Mouse (Mus musculus) embryonic facial prominence, embryonic 13.5 days (tissue): ENCODE data around the gene Lcp1. TPM values are rescaled to one million over a fixed set of nuclear protein-coding genes. Genes with fewer than 3 reads are reported as not detected.

ENCODE experiments used
- ATAC-seq: fragments of 200-750 bp; cut with Nextera tagmentation; 2 replicates; pipeline ENCODE4 v1.8.0; 2017; ENCODE audit warnings: low read depth; ENCODE audit not compliant: insufficient number of reproducible peaks, insufficient read depth, low FRiP score, low TSS enrichment
- H3K27ac ChIP-seq: fragments of 300-500 bp; sonication (generic); 2 replicates; pipeline ENCODE4 v1.5.1; 2015; ENCODE audit warnings: moderate library complexity, mild to moderate bottlenecking, inconsistent platforms
- H3K27me3 ChIP-seq: fragments of 300-500 bp; sonication (generic); 2 replicates; pipeline ENCODE4 v1.6.1; 2015; ENCODE audit warnings: mild to moderate bottlenecking, inconsistent platforms
- H3K36me3 ChIP-seq: fragments of 300-500 bp; sonication (generic); 2 replicates; pipeline ENCODE4 v1.6.1; 2015; ENCODE audit warnings: mild to moderate bottlenecking, inconsistent platforms
- H3K4me1 ChIP-seq: fragments of 300-500 bp; sonication (generic); 2 replicates; pipeline ENCODE4 v1.6.1; 2015; ENCODE audit warnings: inconsistent platforms
- H3K4me2 ChIP-seq: fragments of 300-500 bp; sonication (generic); 2 replicates; pipeline ENCODE4 v1.6.1; 2015; ENCODE audit warnings: moderate library complexity, mild to moderate bottlenecking, inconsistent platforms
- H3K4me3 ChIP-seq: fragments of 300-500 bp; sonication (generic); 2 replicates; pipeline ENCODE4 v1.5.1; 2015; ENCODE audit warnings: mild to moderate bottlenecking, inconsistent platforms
- H3K9ac ChIP-seq: fragments of 300-500 bp; sonication (generic); 2 replicates; pipeline ENCODE4 v1.6.1; 2015; ENCODE audit warnings: mild to moderate bottlenecking, inconsistent platforms
- H3K9me3 ChIP-seq: fragments of 300-500 bp; sonication (generic); 2 replicates; pipeline ENCODE4 v1.6.1; 2016; ENCODE audit warnings: inconsistent platforms
- WGBS: fragments of 180-500 bp; shearing (Covaris S2); methylation state at CpG from one replicate; pipeline ENCODE4 v1.1.7; 2015; ENCODE audit warnings: mixed read lengths; 5-methylcytosine and 5-hydroxymethylcytosine counted together
- microRNA-seq: library from miRNA; unstranded; fragments of <30 nt; microRNA quantifications from one replicate; pipeline ENCODE4, GENCODE M21; 2016
- polyA plus RNA-seq: library from polyadenylated mRNA; unstranded; fragments of >200 nt; fragmentation: Nextera tagmentation; extraction: Ambion mirVana; gene quantifications from 2 replicates; pipeline ENCODE4 v1.2.1, GENCODE M21; 2015

The Lcp1 gene
- polyA plus RNA-seq, 1 experiment from 2014 or later, result 24.9 TPM

DNA sequence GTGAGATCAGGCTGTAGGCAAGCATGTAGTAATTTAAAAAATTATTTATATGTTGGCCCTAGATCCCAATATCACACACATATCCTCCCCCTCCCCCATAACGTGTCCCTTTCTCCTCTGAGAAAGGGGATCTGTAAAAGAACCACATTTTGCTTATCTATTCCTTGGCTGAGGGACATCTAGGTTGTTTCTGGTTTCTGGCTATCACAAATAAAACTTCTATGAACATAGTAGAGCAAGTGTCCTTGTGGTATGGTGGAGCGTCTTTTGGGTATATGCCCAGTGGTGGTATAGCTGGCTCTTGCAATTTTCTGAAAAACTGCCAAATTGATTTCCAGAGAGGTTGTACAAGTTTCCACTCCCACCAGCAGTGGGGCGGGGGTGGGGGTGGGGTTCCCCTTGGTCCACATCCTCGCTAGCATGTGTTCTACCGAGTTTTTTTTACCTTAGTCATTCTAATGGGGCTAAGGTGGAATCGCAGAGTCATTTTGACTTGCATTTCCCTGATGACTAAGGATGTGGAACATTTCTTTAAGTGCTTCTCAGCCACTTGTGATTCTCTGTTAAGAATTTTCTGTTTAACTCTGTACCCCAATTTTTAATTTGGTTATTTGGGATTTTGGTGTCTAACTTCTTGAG is 107.3 kb downstream of the Lcp1 start:
- ATAC-seq, result no peak
- H3K4me3 ChIP-seq, result no peak overlapping the region
- no peak overlapping the region for H3K4me2 ChIP-seq
- no peaks in the 10 kb centered on the region for H3K36me3 ChIP-seq
- H3K27ac ChIP-seq, result no peak overlapping the region
- no peaks in the 10 kb centered on the region for H3K9me3 ChIP-seq
- 0 out of 2 replicates have a peak, but pooled peaks cover 5% of the 10 kb centered on the region for H3K4me1 ChIP-seq
- 78% methylated on average over 6 of the region's 6 CpGs for WGBS
- H3K27me3 ChIP-seq, result no peaks in the 10 kb centered on the region
- H3K9ac ChIP-seq, result no peak overlapping the region

DNA sequence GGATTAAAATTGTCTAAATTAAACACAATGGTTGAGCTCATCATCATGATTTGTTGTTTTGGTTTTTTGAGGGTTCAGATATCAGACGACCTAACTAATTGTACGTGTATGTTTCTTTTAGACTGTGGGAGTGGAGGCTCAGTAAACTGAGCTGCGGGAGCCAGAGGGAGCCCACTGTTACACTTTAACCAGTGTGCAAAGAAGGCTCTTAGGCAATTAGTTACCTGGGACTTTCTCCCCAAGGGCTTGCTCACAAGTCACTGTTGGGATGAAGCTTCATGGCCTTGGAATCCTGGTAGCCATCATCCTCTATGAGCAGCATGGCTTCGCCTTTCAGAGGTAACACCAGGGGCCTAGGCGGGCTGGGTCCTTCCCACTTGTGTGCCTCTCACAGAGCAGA is 111.2 kb downstream of the Lcp1 start, which contains the start of gene Cpb2:
TSS of gene Cpb2 (plus strand) at position 201 of the 400 bp plus-strand sequence.
- Histone ChIP-seq H3K9me3 (no peaks in the 10 kb centered on the region), H3K27me3 (no peaks in the 10 kb centered on the region), H3K36me3 (no peaks in the 10 kb centered on the region), H3K4me1 (peaks cover 5% of the 10 kb centered on the region; the same call in 1 of the 2 replicates), H3K4me2 (no peak within 1 kb of the TSS), H3K27ac (no peak within 1 kb of the TSS), H3K9ac (no peak within 1 kb of the TSS), H3K4me3 (no peak within 1 kb of the TSS)
- ATAC-seq, result no peak
- 82% methylated on average over 5 of the region's 5 CpGs for WGBS

DNA sequence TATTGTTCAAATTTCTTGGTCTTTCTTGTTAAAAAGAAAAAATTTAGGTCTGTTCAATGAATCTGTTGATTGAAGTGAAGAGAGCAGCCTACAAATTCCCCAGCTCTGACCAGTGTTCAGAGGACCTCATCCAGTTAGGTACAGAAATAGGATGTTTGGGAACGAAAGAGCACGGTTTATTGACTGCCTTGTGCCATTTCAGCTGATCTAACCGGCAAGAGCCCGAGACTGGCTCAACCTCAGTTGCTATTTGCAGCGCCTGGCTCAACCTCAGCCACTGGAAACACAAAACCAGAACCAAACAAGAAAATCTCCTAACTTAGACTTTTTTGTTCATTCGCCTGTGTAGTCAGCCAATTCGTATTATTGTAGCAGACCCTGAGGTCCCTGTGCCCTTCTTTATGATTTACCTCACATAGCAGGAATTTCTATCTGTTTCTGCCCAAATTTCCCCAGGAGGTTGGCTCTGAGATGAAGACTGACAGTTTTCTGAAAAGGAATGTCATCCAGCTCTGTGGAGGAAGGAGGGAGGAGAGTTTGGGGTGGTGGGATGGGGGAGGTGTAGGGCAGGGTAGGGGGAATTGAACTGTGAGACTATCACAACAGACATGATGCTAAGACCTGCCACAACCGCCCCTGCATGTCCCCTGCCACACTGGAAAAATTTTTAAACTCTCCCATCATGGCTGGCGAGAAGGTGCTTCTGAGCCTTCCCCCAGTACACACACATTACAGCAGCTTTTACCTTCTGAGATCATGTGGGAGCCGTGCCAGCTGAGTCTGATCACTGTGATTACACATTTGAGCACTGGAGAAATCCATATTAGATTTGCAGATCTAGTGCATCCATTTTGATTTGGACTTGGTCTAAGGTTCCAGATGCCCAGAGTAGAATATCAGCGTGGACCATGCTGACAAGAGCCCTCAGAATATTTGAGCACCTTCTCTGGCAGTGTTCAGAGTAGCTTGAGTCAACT is 115.4 kb downstream of the Lcp1 start:
- no peak overlapping the region for H3K4me3 ChIP-seq
- 64% methylated on average over 11 of the region's 11 CpGs for WGBS
- H3K36me3 ChIP-seq, result no peaks in the 10 kb centered on the region
- H3K9me3 ChIP-seq, result no peaks in the 10 kb centered on the region
- H3K27me3 ChIP-seq, result no peaks in the 10 kb centered on the region
- no peak overlapping the region; the same call in 1 of the 2 replicates for H3K27ac ChIP-seq
- no peak overlapping the region for H3K4me2 ChIP-seq
- H3K9ac ChIP-seq, result no peak overlapping the region
- ATAC-seq, result no peak
- H3K4me1 ChIP-seq, result peaks cover 5% of the 10 kb centered on the region; the same call in 1 of the 2 replicates

DNA sequence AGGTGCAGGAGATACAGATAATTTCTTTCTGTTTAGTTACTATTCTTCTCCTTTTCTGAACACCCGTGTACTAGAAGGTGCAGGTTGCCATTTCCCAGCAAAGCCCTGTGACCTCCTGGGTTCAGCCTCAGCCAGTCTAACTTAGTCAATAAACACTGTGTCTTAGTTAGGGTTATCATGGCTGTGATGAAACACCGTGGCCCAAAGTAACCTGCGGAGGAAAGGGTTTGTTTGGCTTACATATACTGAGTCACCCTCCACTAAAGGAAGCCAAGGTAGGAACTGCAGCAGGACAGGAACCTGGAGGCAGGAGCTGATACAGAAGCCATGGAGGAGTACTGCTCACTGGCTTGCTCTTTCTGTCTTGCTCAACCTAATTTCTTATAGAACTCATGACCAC is 119.5 kb downstream of the Lcp1 start:
- peaks cover 5% of the 10 kb centered on the region; the same call in 1 of the 2 replicates for H3K4me1 ChIP-seq
- no peaks in the 10 kb centered on the region for H3K9me3 ChIP-seq
- no peak overlapping the region for H3K4me3 ChIP-seq
- no peak overlapping the region for H3K27ac ChIP-seq
- 88% methylated on average over 3 of the region's 3 CpGs for WGBS
- no peak overlapping the region for H3K4me2 ChIP-seq
- no peaks in the 10 kb centered on the region for H3K36me3 ChIP-seq
- ATAC-seq, result no peak
- H3K9ac ChIP-seq, result no peak overlapping the region
- no peaks in the 10 kb centered on the region for H3K27me3 ChIP-seq

DNA sequence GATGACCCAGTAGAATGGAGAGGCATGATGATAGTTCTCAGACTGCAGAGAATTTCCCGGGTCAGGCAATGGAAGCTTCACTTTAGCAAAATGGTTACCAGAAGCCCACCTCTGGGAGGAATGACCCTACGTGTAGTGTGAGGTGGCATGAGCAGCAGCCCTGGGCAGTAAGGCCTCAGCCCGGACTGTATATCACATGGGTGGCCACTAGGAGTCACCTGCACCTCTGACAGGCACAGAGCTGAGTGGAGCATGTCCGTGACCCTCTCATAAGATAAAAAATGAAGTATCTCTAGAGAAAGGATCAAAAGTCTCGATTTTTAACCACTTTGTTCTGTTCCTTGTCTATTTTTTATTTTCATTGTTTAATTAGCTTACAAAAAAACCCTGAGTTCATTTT is 125.6 kb downstream of the Lcp1 start:
- H3K9me3 ChIP-seq, result no peaks in the 10 kb centered on the region
- H3K4me1 ChIP-seq, result no peaks in the 10 kb centered on the region
- H3K9ac ChIP-seq, result no peak overlapping the region
- no peak for ATAC-seq
- no peak overlapping the region for H3K4me3 ChIP-seq
- no peak overlapping the region for H3K27ac ChIP-seq
- H3K27me3 ChIP-seq, result no peaks in the 10 kb centered on the region
- 45% methylated on average over 5 of the region's 5 CpGs for WGBS
- H3K36me3 ChIP-seq, result no peaks in the 10 kb centered on the region
- no peak overlapping the region for H3K4me2 ChIP-seq

DNA sequence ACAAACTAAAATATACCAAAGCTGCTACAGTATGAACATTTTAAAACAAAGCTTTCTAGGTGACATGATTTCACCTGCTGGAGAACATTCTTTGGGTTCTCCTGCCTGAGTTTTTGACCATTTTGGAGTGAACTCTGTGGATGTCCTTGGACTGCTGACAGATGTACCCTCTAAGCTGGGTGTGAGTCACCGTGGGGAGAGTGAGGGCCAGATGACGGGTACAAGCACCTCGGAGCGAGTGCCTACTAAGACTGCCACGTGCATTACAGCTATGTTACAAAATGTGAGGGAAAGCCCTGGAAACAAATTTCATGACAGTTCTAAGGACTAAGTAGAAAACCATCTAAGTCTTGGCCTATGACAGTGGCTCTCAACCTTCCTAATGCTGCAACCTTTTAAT is 138.6 kb downstream of the Lcp1 start:
- 87% methylated on average over 5 of the region's 5 CpGs for WGBS
- no peak overlapping the region for H3K27ac ChIP-seq
- H3K36me3 ChIP-seq, result no peaks in the 10 kb centered on the region
- no peaks in the 10 kb centered on the region for H3K4me1 ChIP-seq
- H3K27me3 ChIP-seq, result no peaks in the 10 kb centered on the region
- no peak overlapping the region for H3K4me2 ChIP-seq
- no peaks in the 10 kb centered on the region for H3K9me3 ChIP-seq
- no peak for ATAC-seq
- no peak overlapping the region for H3K9ac ChIP-seq
- H3K4me3 ChIP-seq, result no peak overlapping the region

DNA sequence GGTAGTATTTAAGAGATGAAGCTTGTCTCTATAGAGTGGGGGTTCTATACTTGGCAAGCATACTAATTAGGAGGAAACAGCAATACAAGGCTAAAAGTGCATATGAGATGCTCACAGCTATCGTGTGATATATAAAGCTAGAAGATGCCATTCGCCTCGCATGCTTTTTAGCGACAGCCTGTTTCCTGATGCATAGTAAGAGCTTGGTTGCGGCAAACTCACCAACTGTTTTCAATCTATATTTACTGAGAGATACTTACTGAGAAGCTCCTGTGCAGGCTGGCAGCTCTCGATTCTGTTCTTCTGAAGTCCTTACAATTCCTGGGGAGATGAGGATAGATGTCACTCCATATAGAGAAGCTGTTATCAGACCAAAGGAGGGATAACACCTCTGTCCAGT is 148.8 kb downstream of the Lcp1 start:
- no peaks in the 10 kb centered on the region for H3K27me3 ChIP-seq
- no peak overlapping the region for H3K4me3 ChIP-seq
- no peaks in the 10 kb centered on the region for H3K9me3 ChIP-seq
- 75% methylated on average over 6 of the region's 6 CpGs for WGBS
- no peak overlapping the region for H3K4me2 ChIP-seq
- no peak overlapping the region for H3K27ac ChIP-seq
- no peak for ATAC-seq
- peaks cover 3% of the 10 kb centered on the region; the same call in 1 of the 2 replicates for H3K4me1 ChIP-seq
- no peak overlapping the region for H3K9ac ChIP-seq
- no peaks in the 10 kb centered on the region for H3K36me3 ChIP-seq

DNA sequence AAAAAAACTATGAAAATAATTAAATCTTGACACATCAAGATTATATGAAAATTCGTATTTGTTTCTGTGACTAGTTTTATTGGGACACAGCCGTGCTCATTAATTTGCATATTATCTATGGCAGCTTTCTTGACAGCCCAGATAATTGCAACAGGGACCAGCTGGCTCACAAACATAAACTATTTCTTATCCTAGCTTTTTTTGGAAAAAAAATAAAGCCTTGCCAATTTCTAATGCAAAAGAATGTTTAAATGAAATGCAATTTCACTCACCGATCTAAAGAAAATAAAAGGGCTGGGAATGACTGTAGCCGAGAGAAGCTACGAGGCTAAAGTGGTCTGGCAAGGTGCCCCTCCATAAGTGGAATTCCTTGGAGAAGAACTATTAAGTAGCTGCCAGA is 149.5 kb downstream of the Lcp1 start:
- H3K4me2 ChIP-seq, result no peak overlapping the region
- no peak for ATAC-seq
- H3K27me3 ChIP-seq, result no peaks in the 10 kb centered on the region
- WGBS, result 59% methylated on average over 5 of the region's 5 CpGs
- no peak overlapping the region for H3K27ac ChIP-seq
- no peak overlapping the region for H3K4me3 ChIP-seq
- no peaks in the 10 kb centered on the region for H3K36me3 ChIP-seq
- no peak overlapping the region for H3K9ac ChIP-seq
- peaks cover 8% of the 10 kb centered on the region for H3K4me1 ChIP-seq
- no peaks in the 10 kb centered on the region for H3K9me3 ChIP-seq

Small RNA genes within 50 kb of the gene (microRNA-seq; reads per million reads assigned to microRNA genes)
- gene Gm44482, result not detected

Other genes starting within 250 kb of the Lcp1 start
- 16.3 and 16.8 TPM in 2 replicates for gene Lrch1, start 183.2 kb upstream of the Lcp1 start, polyA plus RNA-seq
- 0.61 and 0.76 TPM in 2 replicates for gene Rubcnl, start 115.1 kb upstream of the Lcp1 start, polyA plus RNA-seq
- not detected in 2 replicates for gene Lrrc63, start 220 bp upstream of the Lcp1 start, polyA plus RNA-seq
- gene Cpb2, start 111.2 kb downstream of the Lcp1 start, polyA plus RNA-seq, result 1.4 TPM in 1 of 2 replicates, not detected in the other
- 39.1 and 42.5 TPM in 2 replicates for gene Zc3h13, start 153.3 kb downstream of the Lcp1 start, polyA plus RNA-seq